Mouse (Mus musculus) midbrain, embryonic 14.5 days (tissue): Measurements from ENCODE around the gene Atp5f1. TPM values are rescaled to one million over a fixed set of nuclear protein-coding genes. Genes with fewer than 3 reads are reported as not detected.
"Not testable (repeated sequence)": the region's sequence is repeated elsewhere in the genome, so short reads cannot be mapped to it uniquely, and the experiment has no call there.

Experiments
- ATAC-seq: fragments of 200-750 bp; cut with Nextera tagmentation; 2 replicates; pipeline ENCODE4 v1.8.0; 2017; ENCODE audit warnings: moderate number of reproducible peaks, moderate library complexity; ENCODE audit not compliant: low FRiP score, low TSS enrichment
- DNase-seq: peaks from one replicate; pipeline ENCODE4 v3.0.0-alpha.2; 2015
- H3K27ac ChIP-seq: fragments of 300-500 bp; sonication (generic); replicated peaks from 2 replicates; pipeline ENCODE4 v1.5.1; 2014; ENCODE audit warnings: mild to moderate bottlenecking, low read depth, low read length, moderate library complexity
- H3K27me3 ChIP-seq: fragments of 300-500 bp; sonication (generic); 2 replicates; pipeline ENCODE4 v1.6.1; 2014; ENCODE audit warnings: low read length, control low read depth, mixed read lengths; ENCODE audit not compliant: control insufficient read depth, insufficient read depth
- H3K36me3 ChIP-seq: fragments of 300-500 bp; sonication (generic); 2 replicates; pipeline ENCODE4 v1.6.1; 2014; ENCODE audit warnings: low read length, control low read depth; ENCODE audit not compliant: control insufficient read depth, insufficient read depth
- H3K4me1 ChIP-seq: fragments of 300-500 bp; sonication (generic); 2 replicates; pipeline ENCODE4 v1.6.1; 2014; ENCODE audit warnings: mild to moderate bottlenecking, antibody characterized with exemption, low read length, control low read depth; ENCODE audit not compliant: control insufficient read depth, insufficient read depth
- H3K4me2 ChIP-seq: fragments of 300-500 bp; sonication (generic); 2 replicates; pipeline ENCODE4 v1.6.1; 2014; ENCODE audit warnings: mild to moderate bottlenecking, low read length, moderate library complexity
- H3K4me3 ChIP-seq: fragments of 300-500 bp; sonication (generic); replicated peaks from 2 replicates; pipeline ENCODE4 v1.5.1; 2014; ENCODE audit warnings: low read depth, low read length
- H3K9ac ChIP-seq: fragments of 300-500 bp; sonication (generic); replicated peaks from 2 replicates; pipeline ENCODE4 v1.6.1; 2014; ENCODE audit warnings: mild to moderate bottlenecking, low read length, moderate library complexity
- H3K9me3 ChIP-seq: fragments of 300-500 bp; sonication (generic); 2 replicates; pipeline ENCODE4 v1.6.1; 2016; ENCODE audit warnings: low read length, control low read depth, mixed read lengths; ENCODE audit not compliant: control insufficient read depth
- WGBS: fragments of 180-500 bp; shearing (Covaris S2); extraction: QIAGEN DNeasy Blood & Tissue Kit; methylation state at CpG from one replicate; pipeline ENCODE4 v1.1.7; 2014; 5-methylcytosine and 5-hydroxymethylcytosine counted together
- polyA plus RNA-seq: library from polyadenylated mRNA; unstranded; fragments of >200 nt; fragmentation: Nextera tagmentation; extraction: Ambion mirVana; gene quantifications from 2 replicates; pipeline ENCODE4 v1.2.1, GENCODE M21; 2014

Gene Atp5f1
- 564 and 595 TPM in 2 replicates for polyA plus RNA-seq

GRCm38 (mm10) chr3:105959999-105960398, at the start of gene Atp5f1:
TSS of gene Atp5f1 (minus strand) at chr3:105960099.
- Histone ChIP-seq H3K9ac (peak within 1 kb of the TSS; percentile 94), H3K27ac (peak within 1 kb of the TSS; percentile 87), H3K36me3 (peaks cover 45% of the 10 kb centered on the region), H3K4me1 (peaks cover 19% of the 10 kb centered on the region), H3K4me3 (peak within 1 kb of the TSS; percentile 93), H3K4me2 (peak within 1 kb of the TSS; percentile 79), H3K9me3 (no peaks in the 10 kb centered on the region), H3K27me3 (no peaks in the 10 kb centered on the region)
- WGBS: 4% methylated on average over 6 of the region's 6 CpGs
- DNase-seq (no peak), ATAC-seq (no peak)

- H3K4me2 ChIP-seq, H3K9me3 ChIP-seq, DNase-seq, H3K27ac ChIP-seq, H3K9ac ChIP-seq, H3K4me1 ChIP-seq, H3K4me3 ChIP-seq, H3K36me3 ChIP-seq, H3K27me3 ChIP-seq, ATAC-seq: not testable (repeated sequence)
- 66% methylated on average over 10 of the region's 10 CpGs for WGBS
Measured at GRCm38 (mm10) chr3:106003360-106003759, 43.5 kb upstream of the Atp5f1 start.

- 22% methylated on average over 17 of the region's 17 CpGs for WGBS
- H3K4me3 ChIP-seq: peak overlapping the region; percentile 21; the same call in 1 of the 2 replicates
- H3K4me2 ChIP-seq: peak overlapping the region; percentile 54
- H3K27ac ChIP-seq: no peak overlapping the region
- peaks cover 6% of the 10 kb centered on the region; the same call in 1 of the 2 replicates for H3K4me1 ChIP-seq
- 0 out of 2 replicates have a peak overlapping the region, but pooled peaks have one; percentile 10 for H3K9ac ChIP-seq
- no peaks in the 10 kb centered on the region for H3K9me3 ChIP-seq
- peak; percentile 81 for ATAC-seq
- H3K27me3 ChIP-seq: no peaks in the 10 kb centered on the region
- DNase-seq: peak; percentile 83
- H3K36me3 ChIP-seq: no peaks in the 10 kb centered on the region
Measured at GRCm38 (mm10) chr3:106001416-106002370, 41.8 kb upstream of the Atp5f1 start.

- H3K36me3 ChIP-seq: no peaks in the 10 kb centered on the region
- 16% methylated on average over 11 of the region's 11 CpGs for WGBS
- H3K27me3 ChIP-seq: no peaks in the 10 kb centered on the region
- H3K4me1 ChIP-seq: peaks cover 6% of the 10 kb centered on the region; the same call in 1 of the 2 replicates
- DNase-seq: peak; percentile 4
- H3K4me2 ChIP-seq: peak overlapping the region; percentile 54
- 0 out of 2 replicates have a peak overlapping the region, but pooled peaks have one; percentile 10 for H3K9ac ChIP-seq
- peak; percentile 34; the same call in 1 of the 2 replicates for ATAC-seq
- H3K27ac ChIP-seq: no peak overlapping the region
- no peaks in the 10 kb centered on the region for H3K9me3 ChIP-seq
- peak overlapping the region; percentile 21; the same call in 1 of the 2 replicates for H3K4me3 ChIP-seq
Measured at GRCm38 (mm10) chr3:106000707-106001375, 40.9 kb upstream of the Atp5f1 start.

- Histone ChIP-seq H3K9me3 (no peaks in the 10 kb centered on the region), H3K4me1 (no peaks in the 10 kb centered on the region)
Measured at GRCm38 (mm10) chr3:105994730-105995129, 34.8 kb upstream of the Atp5f1 start.

GRCm38 (mm10) chr3:105991653-105992283, 31.9 kb upstream of the Atp5f1 start:
- ATAC-seq (no peak), DNase-seq (peak; percentile 89)
- Histone ChIP-seq H3K9ac (no peak overlapping the region), H3K4me2 (no peak overlapping the region), H3K27me3 (no peaks in the 10 kb centered on the region), H3K4me1 (no peaks in the 10 kb centered on the region), H3K36me3 (no peaks in the 10 kb centered on the region), H3K4me3 (no peak overlapping the region), H3K27ac (no peak overlapping the region), H3K9me3 (no peaks in the 10 kb centered on the region)
- 38% methylated on average over 4 of the region's 4 CpGs for WGBS

More at GRCm38 (mm10) chr3:105994730-105995129, 34.8 kb upstream of the Atp5f1 start:
- Histone ChIP-seq H3K36me3 (no peaks in the 10 kb centered on the region), H3K27me3 (no peaks in the 10 kb centered on the region), H3K4me3 (no peak overlapping the region), H3K27ac (no peak overlapping the region), H3K9ac (no peak overlapping the region), H3K4me2 (no peak overlapping the region)
- 85% methylated on average over 2 of the region's 2 CpGs for WGBS
- ATAC-seq (no peak), DNase-seq (no peak)

- not testable (repeated sequence) for H3K27me3 ChIP-seq, DNase-seq, H3K36me3 ChIP-seq, ATAC-seq, H3K9ac ChIP-seq, H3K27ac ChIP-seq, H3K9me3 ChIP-seq, H3K4me3 ChIP-seq, H3K4me2 ChIP-seq, H3K4me1 ChIP-seq
- WGBS: 43% methylated on average over 5 of the region's 5 CpGs
Measured at GRCm38 (mm10) chr3:105989611-105990010, 29.7 kb upstream of the Atp5f1 start.

GRCm38 (mm10) chr3:105974174-105974573, 14.3 kb upstream of the Atp5f1 start:
- no peak overlapping the region for H3K9ac ChIP-seq
- H3K4me2 ChIP-seq: no peak overlapping the region
- no peak for ATAC-seq
- H3K9me3 ChIP-seq: no peaks in the 10 kb centered on the region
- 66% methylated on average over 2 of the region's 2 CpGs for WGBS
- H3K36me3 ChIP-seq: peaks cover 11% of the 10 kb centered on the region
- H3K4me3 ChIP-seq: no peak overlapping the region
- no peaks in the 10 kb centered on the region for H3K27me3 ChIP-seq
- DNase-seq: no peak
- H3K4me1 ChIP-seq: no peaks in the 10 kb centered on the region
- H3K27ac ChIP-seq: no peak overlapping the region
